Mouse (Mus musculus): ENCODE measurements at regions not wholly inside any gene's neighbourhood (a gene's known extent, or its start where the extent isn't known, plus 50 kb on each side); places are given as distances from the start of the nearest gene placed in this dataset.

DNA sequence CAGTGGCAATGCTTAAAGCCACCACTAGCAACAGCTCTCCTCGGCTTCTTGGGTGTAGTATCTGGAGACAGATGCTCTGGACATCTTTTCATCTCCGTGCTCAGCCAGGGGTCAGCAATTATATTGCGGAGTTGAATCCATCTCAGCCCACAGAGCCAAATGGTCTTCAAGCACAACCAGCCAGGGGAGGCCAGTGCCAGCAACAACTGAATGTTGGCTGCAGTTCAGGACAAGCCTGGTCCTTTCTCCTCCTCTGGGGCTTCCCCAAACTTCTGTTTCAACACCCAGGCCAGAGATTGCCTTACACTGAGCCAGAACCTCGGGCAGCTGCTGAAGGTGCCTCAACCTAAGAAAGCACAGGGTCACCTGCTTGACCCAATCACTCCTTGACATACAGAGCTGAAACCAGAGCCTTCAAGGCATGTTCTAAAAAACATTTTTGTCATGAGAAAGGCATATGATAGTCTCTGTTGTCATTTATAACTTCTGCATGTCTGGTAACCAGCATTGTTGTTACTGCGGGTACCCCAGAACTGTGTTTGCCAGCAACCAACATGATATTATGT is 169.9 kb upstream of the Lef1 start:
- no peak for DNase-seq (ENCODE audit: low read depth, low spot score)

DNA sequence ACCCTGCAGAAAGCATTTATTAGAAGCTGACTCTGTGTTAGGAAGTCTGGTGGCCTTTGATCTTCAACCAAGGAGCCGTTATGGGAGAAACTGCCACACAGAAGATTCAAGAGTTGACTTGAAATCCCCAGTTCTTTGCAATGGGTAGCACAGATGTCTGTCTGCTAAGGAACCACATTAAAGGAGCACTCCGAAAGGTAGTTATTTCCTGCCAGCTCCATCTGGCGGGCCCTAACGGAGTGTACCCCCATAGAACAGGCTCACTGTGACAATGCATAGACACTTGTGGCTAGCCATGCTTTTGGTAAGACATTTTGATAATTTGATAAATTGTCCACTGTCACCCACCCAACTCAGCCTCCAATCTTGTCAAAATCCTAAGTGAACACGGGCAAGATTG is 173.3 kb upstream of the Lef1 start:
- no peak for DNase-seq (ENCODE audit: low read depth, low spot score)

DNA sequence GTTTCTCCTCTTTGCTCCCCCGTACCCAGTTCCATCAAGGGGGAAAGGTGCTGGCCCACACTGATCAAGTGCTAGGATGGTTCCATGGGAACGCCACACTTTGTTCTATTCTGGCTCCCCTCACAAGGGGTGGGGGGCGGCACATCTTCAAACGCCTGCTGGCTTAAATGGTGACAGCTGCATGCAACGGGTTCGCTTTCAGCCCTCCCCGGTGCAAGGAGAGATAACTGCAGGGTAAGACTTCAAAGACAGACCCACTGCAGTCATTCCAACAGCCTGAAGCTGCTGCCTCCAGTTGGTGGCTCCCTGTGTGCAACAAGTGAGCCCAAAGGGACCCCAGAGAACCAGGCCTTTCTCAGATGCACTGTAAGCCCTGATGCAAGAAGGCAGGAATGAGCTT is 173.9 kb upstream of the Lef1 start:
- no peak for DNase-seq (ENCODE audit: low read depth, low spot score)

DNA sequence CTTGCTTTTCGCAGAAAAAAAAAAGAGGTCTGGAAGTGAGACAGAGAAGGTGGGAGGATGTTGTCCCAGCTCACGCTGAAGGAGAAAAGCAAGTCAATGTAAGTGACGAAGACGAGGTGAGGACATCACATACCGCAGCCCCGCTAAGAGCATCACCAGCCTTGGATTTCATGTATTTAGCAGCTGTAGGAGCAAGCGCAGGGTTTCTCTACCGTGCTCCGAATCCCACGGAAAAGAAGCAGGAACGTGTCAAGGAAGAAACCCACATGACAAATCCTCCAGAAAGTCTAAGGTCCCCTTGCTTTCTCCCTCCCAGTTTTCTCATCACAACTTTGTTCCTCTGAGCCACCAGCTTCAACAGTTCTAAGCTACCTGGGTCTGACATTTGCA is 174.3 kb upstream of the Lef1 start:
- DNase-seq (ENCODE audit: low read depth, low spot score), result no peak

DNA sequence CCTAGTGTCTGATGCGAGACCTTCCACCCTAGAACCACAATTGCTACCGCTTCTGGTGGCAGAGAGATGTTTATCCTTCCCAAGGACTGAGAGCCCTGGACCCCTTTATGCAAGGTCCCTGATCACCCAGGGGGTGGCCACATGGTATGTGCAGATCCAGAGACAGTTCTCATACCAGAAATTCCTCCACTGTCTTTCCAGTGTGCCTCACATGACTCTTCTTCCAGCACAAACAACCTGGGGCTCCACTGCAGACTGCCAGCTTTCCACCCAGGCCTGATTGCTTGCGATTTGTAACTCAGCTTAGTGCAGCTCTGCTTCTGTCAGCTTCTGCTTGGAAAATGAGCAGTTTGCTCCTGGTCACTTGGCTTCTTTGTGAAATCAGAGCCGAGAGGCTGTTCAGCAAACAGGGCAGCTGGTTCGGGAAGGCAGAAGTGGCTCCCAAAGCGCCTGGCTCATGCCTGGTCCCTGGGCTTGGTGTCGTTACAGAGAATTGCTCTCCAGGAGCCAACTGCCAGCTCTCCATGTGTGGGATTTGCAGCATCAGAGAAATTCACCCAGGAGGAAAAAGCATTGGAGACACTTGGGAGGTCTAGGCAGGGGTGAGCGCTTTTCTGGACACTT is 174.9 kb upstream of the Lef1 start:
- DNase-seq (ENCODE audit: low read depth, low spot score), result no peak

DNA sequence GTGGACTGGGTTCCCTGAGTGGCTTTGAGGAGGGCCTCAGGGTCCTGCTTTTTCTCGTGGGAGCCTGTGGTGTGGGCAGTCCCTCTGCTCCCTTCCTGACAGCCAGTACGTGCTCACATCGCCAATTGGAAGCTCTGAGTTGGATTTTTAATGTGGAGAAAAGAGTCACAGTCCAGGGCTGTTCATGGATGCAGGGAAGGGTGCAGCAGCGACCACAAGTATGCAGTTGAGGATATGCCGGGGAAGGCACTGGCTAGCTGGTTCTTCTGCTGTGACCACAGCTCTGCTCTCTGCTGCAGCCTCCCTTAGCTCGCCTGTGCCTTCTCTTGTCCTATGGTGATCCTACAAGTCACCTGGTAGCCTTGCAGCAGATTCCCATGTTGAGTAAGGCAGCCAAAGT is 177.5 kb upstream of the Lef1 start:
- DNase-seq (ENCODE audit: low read depth, low spot score), result no peak

DNA sequence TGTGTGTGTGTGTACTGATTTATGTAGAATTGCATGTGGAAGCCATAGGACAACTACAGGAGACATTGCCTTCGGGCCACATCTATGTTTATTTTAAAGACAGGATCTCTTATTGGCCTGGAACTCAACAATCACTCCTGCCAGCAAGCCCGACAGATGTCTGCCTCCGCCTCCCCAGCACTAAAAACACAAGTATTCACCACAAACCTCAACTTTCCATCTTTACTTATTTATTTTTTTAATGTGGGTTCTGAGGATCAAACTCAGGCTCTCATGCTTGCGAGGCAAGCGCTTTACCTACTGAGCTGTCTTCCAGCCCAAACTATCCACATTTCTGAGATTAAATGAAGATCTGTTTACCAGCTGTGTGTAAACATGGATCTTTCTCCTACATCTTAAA is 178.0 kb upstream of the Lef1 start:
- DNase-seq (ENCODE audit: low read depth, low spot score), result no peak

DNA sequence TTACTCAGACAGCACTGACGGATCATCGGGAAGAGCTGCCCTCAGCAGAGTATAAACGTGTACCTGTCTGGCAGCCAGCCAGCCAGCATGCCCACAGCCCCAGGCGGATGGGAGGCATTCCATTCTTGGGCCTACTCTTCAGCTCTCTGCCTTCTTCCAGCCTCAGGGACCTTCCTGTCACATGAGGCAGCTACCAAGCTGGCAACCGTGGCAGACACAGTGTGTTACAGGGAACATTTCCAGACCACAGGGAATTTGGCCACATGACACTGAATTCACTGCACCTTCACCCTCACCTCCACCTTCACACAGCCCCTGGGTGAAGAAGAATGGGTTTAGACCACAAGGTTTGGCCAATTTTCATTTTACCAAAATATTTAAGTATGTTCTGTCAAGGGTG is 185.3 kb upstream of the Lef1 start:
- no peak for DNase-seq (ENCODE audit: low read depth, low spot score)

DNA sequence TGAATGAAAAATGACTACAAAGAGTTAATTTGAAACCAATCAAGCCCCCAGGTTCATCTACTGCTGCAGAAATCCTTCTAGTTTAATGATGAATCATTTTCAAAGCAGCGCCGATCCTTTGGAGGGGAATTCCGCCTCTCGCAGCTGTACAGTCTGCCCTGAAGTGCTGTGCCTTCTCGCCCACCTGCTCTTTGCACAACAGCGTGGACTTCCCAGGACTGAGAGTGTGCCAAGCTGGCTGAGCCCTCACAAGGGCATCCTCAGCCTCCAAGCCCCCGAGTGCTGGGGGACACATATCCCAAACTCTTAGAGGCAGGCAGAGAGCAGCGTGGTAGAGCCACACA is 186.7 kb upstream of the Lef1 start:
- no peak for DNase-seq (ENCODE audit: low read depth, low spot score)

DNA sequence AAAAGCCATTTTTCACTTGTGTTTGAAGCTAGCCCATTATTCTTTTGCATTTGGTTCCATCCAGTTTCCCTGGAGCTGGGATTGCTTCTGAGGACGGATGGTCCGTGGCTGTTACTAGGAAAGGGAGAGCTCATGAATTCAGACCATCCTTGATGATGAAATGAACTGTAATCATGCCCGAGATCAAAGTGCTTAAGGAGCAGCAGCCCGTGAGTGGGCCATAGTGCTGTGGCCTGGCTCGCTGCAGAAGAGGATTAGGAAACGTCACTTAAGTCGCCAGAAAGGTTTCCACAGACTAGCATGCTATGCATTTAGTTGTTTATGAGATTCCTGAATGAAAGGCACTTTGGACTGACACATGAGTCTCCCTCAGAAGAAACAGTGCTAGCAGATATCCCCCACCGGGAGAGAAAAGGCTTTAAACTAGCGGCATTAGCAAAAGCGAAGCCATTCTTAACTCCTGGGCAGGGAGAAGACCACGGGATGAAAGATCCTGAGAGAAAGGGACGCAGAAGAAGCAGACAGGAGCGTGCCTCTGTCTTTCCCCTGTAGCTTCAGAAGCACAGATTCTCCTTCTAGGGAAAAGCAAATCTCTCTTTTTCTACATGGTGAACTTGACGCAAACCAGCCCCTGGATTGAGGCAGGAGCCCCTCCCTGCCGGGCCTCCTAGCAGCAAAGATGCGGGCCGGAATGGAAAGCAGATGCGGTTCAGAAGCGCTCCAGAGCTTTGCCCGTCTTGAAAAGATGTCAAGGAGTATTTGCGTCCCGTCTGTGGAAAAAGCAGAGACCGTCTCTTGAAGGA is 187.3 kb upstream of the Lef1 start:
- DNase-seq (ENCODE audit: low read depth, low spot score), result no peak

DNA sequence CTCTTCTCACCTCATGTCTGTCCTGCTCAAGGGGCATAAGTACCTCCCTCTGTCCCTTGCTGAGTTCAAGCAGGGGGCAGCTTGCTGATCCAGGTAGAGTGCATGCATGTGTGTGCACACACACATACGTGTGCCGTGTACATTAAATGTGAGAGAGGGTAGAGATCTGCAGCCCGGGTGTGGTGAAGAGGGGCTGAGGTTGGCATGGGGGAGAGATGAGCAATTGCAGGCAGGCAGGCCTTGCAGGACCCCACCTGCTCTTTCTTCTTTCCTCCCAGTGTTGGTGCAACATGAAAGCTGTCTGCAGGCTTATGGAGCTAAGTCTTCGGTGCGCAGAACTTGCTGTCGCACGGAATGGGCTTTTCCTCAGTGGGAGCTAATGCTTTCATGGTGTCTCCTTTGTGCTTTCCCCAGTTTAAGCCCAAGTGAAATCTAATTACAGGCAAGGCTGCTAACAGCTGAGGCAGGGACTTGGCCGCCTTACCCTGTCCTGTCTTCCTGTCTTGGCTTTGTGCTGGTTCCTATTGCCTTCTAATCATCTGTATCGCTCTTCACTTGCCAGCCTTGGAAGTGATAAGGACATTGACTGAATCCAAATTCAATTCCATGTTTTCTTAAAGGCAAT is 188.5 kb upstream of the Lef1 start:
- DNase-seq (ENCODE audit: low read depth, low spot score), result no peak

DNA sequence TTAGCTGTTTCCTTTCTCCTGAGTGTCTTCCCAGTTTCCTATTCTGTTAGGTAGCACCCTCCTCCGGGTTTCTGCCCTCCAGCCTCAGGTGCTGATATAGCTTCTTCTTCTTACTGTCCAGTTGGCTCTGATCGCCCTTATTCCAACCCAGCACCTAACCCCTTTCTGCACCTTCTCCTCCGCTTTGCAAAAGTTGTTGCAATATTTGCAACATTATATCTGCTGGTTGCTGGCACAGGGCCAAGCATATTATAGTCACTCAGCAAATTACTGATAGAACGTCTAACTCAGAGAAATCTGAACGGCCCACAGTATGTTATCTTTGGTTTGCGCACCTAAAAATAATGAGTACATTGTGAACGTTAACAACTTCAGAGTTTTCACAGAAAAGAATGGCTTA is 183.6 kb upstream of the Rpl34 start:
- DNase-seq (ENCODE audit: low read depth, low spot score), result no peak

DNA sequence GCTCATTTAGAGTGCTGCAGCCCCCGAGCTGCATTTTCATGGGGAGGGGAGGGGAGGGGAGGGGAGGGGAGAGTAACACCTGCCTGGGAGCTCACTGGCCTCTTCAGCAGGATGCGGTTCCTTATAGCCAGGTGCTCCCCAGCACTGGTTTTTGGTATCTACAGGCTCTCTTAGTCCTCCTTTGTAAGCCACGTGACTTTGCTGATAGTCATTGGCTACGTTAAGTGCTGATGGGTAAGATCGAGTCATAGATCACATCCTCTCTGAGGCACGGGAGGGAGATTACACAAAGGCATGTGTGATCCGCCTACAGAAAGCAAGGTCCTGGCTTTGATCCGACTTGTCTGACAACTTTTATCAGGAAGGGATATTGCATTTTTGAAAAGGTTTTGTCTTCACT is 174.9 kb upstream of the Rpl34 start:
- DNase-seq (ENCODE audit: low read depth, low spot score), result no peak

DNA sequence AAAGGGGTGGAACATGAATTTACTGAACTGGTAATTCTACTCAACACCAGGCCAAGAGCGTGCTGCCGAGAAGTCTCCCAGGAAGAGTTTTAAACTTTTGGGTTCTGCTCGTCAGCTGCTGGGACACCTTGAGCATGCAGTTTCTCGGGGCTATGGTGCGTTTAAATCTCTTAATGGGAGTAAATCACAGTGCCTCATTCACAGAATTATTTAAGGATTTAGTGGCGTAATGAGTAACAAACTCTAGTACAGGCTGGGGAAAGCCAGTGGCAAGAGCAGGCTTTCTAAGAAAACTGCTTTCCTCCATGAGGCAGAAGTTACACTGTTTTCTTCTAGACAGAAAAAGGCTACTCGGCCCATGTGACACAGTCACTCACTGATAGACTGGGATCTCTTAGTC is 173.1 kb upstream of the Rpl34 start:
- no peak for DNase-seq (ENCODE audit: low read depth, low spot score)

DNA sequence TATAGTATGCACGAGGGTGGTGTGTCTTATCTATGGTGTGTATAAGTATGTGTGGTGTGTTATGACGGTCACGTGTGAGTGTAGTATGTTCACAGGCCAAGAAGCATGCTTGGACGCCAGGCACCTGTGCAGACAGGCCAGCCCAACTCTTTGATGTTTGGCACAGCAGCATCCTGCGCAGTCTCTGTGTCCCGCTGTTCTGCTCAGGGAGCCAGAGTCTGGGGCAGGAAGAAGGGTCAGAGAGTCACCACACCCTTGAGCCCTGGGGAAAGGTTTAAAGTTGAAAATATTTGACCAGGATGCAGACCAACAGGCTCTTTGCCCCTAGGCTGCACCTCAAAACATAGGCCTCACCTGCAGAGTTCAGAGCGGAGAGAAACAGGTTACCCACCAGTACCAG is 172.2 kb upstream of the Rpl34 start:
- no peak for DNase-seq (ENCODE audit: low read depth, low spot score)

DNA sequence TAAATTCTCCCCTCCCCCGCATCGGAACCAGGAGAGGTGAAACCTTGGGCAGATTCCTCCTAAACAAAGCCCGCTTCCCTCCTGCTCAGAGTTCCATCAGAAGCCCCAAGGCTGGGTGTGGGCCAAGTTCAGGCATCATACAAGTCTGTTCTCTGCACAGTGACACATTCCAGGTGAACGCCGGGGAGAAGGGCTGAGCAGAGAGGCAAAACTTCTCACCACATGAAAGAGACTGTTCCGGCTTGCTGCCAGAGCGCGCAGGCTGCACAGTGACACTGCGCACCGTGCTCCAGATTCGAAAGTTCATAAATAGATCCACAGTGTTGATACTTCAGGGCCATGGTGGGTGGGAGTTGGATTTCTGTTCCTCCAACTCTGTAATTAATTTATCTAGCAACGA is 171.1 kb upstream of the Rpl34 start:
- DNase-seq (ENCODE audit: low read depth, low spot score), result peak; percentile 27

DNA sequence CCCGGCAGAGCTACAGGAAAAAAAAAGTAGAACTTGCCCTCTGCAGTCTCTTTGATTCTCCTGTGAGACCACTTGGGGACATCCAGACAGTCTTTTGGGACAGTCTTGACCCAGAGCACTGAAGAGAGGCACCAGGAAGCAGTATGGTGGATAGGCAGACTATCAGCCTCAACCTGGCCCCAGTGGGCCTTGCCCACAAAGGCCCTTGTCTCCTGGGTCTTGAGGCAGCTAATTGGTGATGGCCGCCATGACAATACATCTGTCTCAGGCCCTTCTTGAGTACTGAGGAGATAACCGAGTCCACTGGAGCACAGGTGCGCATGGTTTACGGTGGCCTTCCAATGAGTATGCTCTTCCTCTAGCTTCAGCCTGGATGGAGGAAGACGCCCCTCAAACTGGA is 170.6 kb upstream of the Rpl34 start:
- DNase-seq (ENCODE audit: low read depth, low spot score), result no peak

DNA sequence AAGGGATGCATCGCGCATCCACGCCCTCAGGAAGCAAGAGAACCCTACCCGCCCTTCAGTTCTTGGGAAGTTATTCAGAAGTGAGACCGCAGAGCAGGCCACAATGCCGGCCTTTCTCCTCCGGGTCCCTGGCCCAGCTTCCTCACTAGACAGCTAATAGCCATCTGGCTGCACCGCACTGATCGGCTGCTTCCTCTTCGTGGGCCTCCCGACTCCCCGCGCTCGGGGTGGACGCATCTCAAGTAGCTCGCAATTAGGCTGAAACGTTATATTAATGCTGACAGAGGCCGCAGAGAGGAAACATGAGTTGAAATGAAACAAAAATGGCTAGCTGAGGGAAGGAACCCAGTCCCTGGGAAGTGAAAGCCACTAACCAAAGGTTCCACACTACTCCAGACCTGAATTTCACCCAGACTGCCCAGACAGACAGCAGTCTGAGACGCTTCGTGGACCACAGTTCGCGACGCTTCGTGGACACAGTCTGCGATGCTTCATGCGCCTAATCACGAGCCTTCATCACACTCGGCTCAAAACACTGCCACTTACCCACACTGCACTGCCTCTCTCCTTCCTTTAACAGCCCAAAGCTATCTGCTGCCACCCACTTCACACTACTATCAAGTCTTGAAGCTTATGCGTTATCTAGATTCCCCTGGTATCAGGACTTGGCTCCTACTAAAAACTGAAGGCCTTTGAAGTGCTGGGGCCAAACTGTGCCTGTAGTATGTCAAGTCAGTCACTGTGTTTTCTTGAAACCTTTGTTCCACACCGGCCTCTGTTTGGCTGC is 170.0 kb upstream of the Rpl34 start:
- peak; percentile 19 for DNase-seq (ENCODE audit: low read depth, low spot score)

DNA sequence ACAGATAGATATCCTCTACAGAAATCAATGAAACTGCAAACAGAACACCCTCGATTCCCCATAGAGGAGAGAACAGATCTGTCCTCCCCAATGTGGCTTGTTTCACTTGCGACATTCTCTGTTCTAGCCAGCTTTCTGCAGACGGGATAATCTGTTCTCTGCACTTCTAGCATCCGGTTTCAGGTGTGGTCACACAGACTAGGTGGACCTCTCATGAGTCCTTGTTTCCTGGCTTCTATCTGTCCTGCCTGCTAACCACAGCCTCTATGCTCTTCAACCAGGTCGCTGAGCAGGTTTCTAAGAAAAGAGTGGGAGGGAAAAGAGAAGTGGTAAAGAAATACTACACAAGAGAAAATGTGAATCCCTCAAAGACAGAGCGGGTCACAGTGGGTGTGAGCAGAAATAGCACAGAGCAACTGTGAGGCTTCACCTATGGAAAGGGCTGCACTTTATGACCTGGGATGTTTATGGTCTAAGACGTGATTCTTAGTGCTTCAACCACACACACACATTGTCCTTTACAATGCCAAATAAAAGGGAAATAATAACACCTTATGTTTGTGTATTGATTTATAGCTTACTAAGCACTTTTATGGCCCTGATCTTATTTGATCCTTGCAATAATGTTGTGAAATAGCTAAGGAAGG is 164.1 kb upstream of the Rpl34 start:
- no peak for DNase-seq (ENCODE audit: low read depth, low spot score)

DNA sequence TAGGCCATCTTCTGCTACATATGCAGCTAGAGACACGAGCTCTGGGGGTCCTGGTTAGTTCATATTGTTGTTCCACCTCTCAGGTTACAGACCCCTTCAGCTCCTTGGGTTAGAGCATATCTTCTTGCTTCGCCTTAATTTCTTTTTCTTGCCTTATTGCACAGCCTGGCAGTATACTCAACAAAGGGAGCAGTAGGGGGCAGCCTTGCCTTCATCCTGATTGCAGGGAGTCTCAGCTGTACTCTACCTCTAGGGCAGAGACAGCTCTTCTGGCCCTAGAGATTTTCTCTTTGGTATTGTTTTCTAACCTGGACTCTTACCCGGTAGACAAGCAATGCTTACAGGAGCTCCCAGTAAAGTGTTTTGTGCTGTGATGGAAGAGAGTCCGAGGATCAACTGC is 161.1 kb upstream of the Rpl34 start:
- DNase-seq (ENCODE audit: low read depth, low spot score), result no peak

DNA sequence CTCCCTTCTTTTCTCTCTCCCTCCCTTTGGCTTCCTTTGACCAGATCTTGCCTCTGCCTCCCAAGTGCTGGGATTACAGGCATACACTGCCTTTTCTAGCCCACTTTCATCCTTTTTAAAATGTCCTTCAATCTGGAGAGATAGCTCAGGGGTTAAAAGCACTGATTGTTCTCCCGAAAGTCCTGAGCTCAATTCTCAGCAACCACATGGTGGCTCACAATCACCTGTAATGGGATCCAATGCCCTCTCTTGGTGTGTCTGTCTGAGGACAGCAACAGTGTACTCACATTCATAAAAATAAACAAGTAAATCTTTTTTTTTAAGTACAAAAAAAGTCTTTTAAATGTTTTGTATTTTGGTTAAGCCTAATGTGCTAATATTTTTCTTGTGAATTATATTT is 158.4 kb upstream of the Rpl34 start:
- no peak for DNase-seq (ENCODE audit: low read depth, low spot score)
